Mouse (Mus musculus): ENCODE results near the gene Naa38.

DNA sequence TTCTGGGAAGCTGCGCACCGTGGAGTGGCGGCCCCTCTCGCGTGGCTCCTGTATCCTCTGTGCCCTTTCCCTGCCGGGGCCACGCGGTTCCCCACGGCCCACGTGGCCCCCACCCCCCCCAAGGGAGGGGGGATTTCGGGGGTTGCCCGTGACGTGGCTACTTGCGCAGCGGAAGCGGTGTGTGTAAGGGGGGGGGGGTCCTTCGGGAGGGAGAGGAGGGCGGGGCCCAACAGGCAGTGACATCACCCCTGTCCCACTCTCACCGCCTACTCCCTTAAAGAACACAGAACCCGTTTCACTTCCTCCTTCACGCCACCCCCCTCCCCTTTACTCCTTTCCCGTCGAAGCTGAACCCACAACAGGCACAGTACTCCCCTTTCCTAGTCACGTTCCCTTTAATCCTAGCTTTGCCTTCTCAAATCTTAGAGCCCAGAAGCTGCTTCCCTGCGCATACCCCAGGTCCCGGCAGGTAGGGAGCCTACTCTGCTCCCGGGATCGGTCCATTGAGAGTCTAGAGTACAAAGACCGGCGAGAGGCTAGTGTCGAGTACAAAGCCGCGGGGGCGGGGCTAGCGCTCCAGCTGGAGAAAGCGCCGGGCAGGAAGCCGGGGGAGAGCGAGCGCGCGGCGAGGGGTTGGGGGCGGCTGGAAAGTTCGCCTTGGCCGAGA, 14.2 kb downstream of the Naa38 start:
- TF ChIP-seq CTCF (IDR thresholded peaks at IDR 0.05; ENCODE audit: low read depth, low read length) (no peak), POLR2A (IDR thresholded peaks at IDR 0.05; ENCODE audit: borderline replicate concordance, low read depth, low read length) (no peak)
